Mouse (Mus musculus): ENCODE measurements around the gene Clmp. TPM values are rescaled to one million over a fixed set of nuclear protein-coding genes. Genes with fewer than 3 reads are reported as not detected.

Gene Clmp
- polyA plus RNA-seq, 1 experiment from 2014 or later = 43.9 TPM

GRCm38 (mm10) chr9:40717875-40718185, 32.1 kb downstream of the Clmp start:
- no peak for ATAC-seq (replicated peaks; ENCODE audit: low FRiP score, low TSS enrichment, low read depth)
- Histone ChIP-seq H3K9me3 (ENCODE audit: control insufficient read depth, low read length) (no peaks in the 10 kb centered on the region), H3K27me3 (replicated peaks; ENCODE audit: control insufficient read depth, insufficient read depth, low read length) (no peaks in the 10 kb centered on the region), H3K4me1 (replicated peaks; ENCODE audit: control insufficient read depth, insufficient read depth, low read length) (no peaks in the 10 kb centered on the region; the same call in none of the 2 replicates), H3K9ac (ENCODE audit: low read length) (no peak overlapping the region), H3K4me2 (ENCODE audit: low read length) (peak overlapping the region; percentile 2; the same call in 1 of the 2 replicates), H3K4me3 (ENCODE audit: low read depth, low read length) (no peak overlapping the region), H3K27ac (ENCODE audit: low read depth) (0 out of 2 replicates have a peak overlapping the region, but pooled peaks have one; percentile 2), H3K36me3 (ENCODE audit: control insufficient read depth, insufficient read depth, low read length) (no peaks in the 10 kb centered on the region)
- DNase-seq (ENCODE audit: low spot score) = no peak
- 12% methylated on average over 7 of the region's 7 CpGs for WGBS

DNA sequence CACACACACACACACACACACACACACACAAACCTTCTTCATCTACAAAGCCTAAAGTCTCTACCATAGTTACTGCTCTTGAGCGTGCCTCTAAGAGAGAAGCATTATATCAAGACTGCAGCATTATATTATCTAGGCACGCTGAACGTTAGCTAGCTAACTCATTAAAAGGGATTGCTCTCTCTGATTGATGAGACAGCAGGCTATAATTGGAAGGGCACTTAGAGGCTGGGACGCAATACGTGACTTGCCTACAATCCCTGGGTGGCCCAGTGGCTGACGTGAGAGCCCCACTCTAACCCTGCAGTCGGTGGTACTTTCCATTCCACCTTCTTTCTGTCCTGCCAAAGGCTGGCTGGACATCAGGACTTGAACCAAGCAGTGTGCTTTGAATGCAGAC, 35.1 kb downstream of the Clmp start:
- Histone ChIP-seq H3K36me3 (ENCODE audit: control insufficient read depth, insufficient read depth, low read length) (no peaks in the 10 kb centered on the region), H3K27ac (ENCODE audit: low read depth) (no peak overlapping the region), H3K9ac (ENCODE audit: low read length) (no peak overlapping the region), H3K9me3 (ENCODE audit: control insufficient read depth, low read length) (no peaks in the 10 kb centered on the region), H3K4me3 (ENCODE audit: low read depth, low read length) (no peak overlapping the region), H3K4me1 (replicated peaks; ENCODE audit: control insufficient read depth, insufficient read depth, low read length) (peaks cover 5% of the 10 kb centered on the region), H3K4me2 (ENCODE audit: low read length) (no peak overlapping the region), H3K27me3 (replicated peaks; ENCODE audit: control insufficient read depth, insufficient read depth, low read length) (no peaks in the 10 kb centered on the region)
- no peak for DNase-seq (ENCODE audit: low spot score)
- no peak for ATAC-seq (replicated peaks; ENCODE audit: low FRiP score, low TSS enrichment, low read depth)
- WGBS = 44% methylated on average over 7 of the region's 7 CpGs

- WGBS = 63% methylated on average over 2 of the region's 2 CpGs
- H3K36me3 ChIP-seq (ENCODE audit: control insufficient read depth, insufficient read depth, low read length) = no peaks in the 10 kb centered on the region
- H3K4me2 ChIP-seq (ENCODE audit: low read length) = no peak overlapping the region
- H3K9ac ChIP-seq (ENCODE audit: low read length) = no peak overlapping the region
- no peak overlapping the region for H3K27ac ChIP-seq (ENCODE audit: low read depth)
- no peaks in the 10 kb centered on the region for H3K27me3 ChIP-seq (replicated peaks; ENCODE audit: control insufficient read depth, insufficient read depth, low read length)
- no peaks in the 10 kb centered on the region for H3K9me3 ChIP-seq (ENCODE audit: control insufficient read depth, low read length)
- no peak overlapping the region for H3K4me3 ChIP-seq (ENCODE audit: low read depth, low read length)
- DNase-seq (ENCODE audit: low spot score) (no peak), ATAC-seq (replicated peaks; ENCODE audit: low FRiP score, low TSS enrichment, low read depth) (no peak)
- H3K4me1 ChIP-seq (replicated peaks; ENCODE audit: control insufficient read depth, insufficient read depth, low read length) = peaks cover 5% of the 10 kb centered on the region; the same call in 1 of the 2 replicates
These were observed 37.6 kb downstream of the Clmp start for GRCm38 (mm10) chr9:40723311-40723772.

DNA sequence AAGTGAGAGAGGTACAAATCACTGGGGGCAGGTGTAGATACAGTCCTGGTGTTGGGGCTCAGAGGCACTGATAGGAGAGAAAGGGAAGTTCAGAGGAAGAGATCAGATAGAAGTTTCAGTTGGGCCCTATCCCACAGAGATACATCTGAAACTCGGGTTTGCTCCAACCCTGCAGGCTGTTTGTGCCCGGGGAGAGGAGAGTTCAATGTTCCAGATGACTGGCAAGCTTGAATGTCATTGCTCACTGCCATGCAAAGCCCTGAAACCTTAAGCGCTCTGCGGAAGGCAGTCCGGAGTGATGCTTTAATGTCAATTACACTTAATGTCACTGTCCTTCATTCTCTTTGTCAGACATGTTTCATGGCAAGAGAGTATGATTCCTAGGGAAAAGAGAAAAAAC, 39.2 kb downstream of the Clmp start:
- Histone ChIP-seq H3K27ac (ENCODE audit: low read depth) (no peak overlapping the region), H3K9ac (ENCODE audit: low read length) (no peak overlapping the region), H3K4me3 (ENCODE audit: low read depth, low read length) (no peak overlapping the region), H3K4me2 (ENCODE audit: low read length) (no peak overlapping the region), H3K36me3 (ENCODE audit: control insufficient read depth, insufficient read depth, low read length) (no peaks in the 10 kb centered on the region), H3K27me3 (replicated peaks; ENCODE audit: control insufficient read depth, insufficient read depth, low read length) (no peaks in the 10 kb centered on the region), H3K4me1 (replicated peaks; ENCODE audit: control insufficient read depth, insufficient read depth, low read length) (0 out of 2 replicates have a peak, but pooled peaks cover 5% of the 10 kb centered on the region), H3K9me3 (ENCODE audit: control insufficient read depth, low read length) (no peaks in the 10 kb centered on the region)
- WGBS = 82% methylated on average over 5 of the region's 5 CpGs
- no peak for DNase-seq (ENCODE audit: low spot score)
- ATAC-seq (replicated peaks; ENCODE audit: low FRiP score, low TSS enrichment, low read depth) = no peak

GRCm38 (mm10) chr9:40727140-40727823, 41.5 kb downstream of the Clmp start:
- Histone ChIP-seq H3K9me3 (ENCODE audit: control insufficient read depth, low read length) (no peaks in the 10 kb centered on the region), H3K27me3 (replicated peaks; ENCODE audit: control insufficient read depth, insufficient read depth, low read length) (no peaks in the 10 kb centered on the region), H3K4me2 (ENCODE audit: low read length) (no peak overlapping the region), H3K4me3 (ENCODE audit: low read depth, low read length) (no peak overlapping the region), H3K36me3 (ENCODE audit: control insufficient read depth, insufficient read depth, low read length) (no peaks in the 10 kb centered on the region), H3K27ac (ENCODE audit: low read depth) (no peak overlapping the region), H3K9ac (ENCODE audit: low read length) (no peak overlapping the region), H3K4me1 (replicated peaks; ENCODE audit: control insufficient read depth, insufficient read depth, low read length) (peaks cover 18% of the 10 kb centered on the region)
- ATAC-seq (replicated peaks; ENCODE audit: low FRiP score, low TSS enrichment, low read depth) = no peak
- 80% methylated on average over 4 of the region's 4 CpGs for WGBS
- DNase-seq (ENCODE audit: low spot score) = no peak

DNA sequence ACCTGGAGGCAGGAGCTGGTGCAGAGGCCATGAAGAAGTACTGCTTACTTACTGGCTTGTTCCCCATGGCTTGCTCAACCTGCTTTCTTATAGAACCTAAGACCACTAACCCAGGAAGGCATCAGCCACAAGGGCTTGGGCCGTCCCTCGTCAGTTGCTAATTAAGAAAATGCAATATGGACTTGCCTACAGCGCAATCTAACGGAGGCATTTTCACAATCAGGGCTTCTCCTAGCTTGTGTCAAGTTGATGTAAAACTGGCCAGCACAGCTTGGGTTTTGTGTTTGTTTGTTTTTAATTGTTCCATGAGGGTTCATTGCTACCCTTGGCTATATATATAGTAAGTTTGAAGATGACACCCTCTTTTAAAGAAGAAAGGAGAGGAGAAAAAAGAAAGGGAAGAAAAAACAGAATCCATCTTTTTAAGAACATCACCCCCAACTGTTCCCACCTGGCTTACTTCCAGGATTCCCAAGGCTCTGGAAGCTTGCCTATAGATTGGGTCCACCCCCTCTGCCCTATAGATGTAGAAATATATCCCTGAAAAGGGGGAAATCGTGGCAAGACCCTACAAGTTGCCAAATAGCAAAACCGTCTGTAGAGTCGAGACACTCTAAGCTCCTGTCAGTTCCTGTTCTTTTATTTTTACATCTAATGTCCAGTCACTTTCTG, 42.2 kb downstream of the Clmp start:
- peaks cover 19% of the 10 kb centered on the region for H3K4me1 ChIP-seq (replicated peaks; ENCODE audit: control insufficient read depth, insufficient read depth, low read length)
- H3K27ac ChIP-seq (ENCODE audit: low read depth) = no peak overlapping the region
- no peak overlapping the region for H3K4me2 ChIP-seq (ENCODE audit: low read length)
- H3K36me3 ChIP-seq (ENCODE audit: control insufficient read depth, insufficient read depth, low read length) = no peaks in the 10 kb centered on the region
- H3K9me3 ChIP-seq (ENCODE audit: control insufficient read depth, low read length) = no peaks in the 10 kb centered on the region
- H3K4me3 ChIP-seq (ENCODE audit: low read depth, low read length) = no peak overlapping the region
- DNase-seq (ENCODE audit: low spot score) = no peak
- no peak for ATAC-seq (replicated peaks; ENCODE audit: low FRiP score, low TSS enrichment, low read depth)
- 81% methylated on average over 7 of the region's 7 CpGs for WGBS
- H3K27me3 ChIP-seq (replicated peaks; ENCODE audit: control insufficient read depth, insufficient read depth, low read length) = no peaks in the 10 kb centered on the region
- no peak overlapping the region for H3K9ac ChIP-seq (ENCODE audit: low read length)

DNA sequence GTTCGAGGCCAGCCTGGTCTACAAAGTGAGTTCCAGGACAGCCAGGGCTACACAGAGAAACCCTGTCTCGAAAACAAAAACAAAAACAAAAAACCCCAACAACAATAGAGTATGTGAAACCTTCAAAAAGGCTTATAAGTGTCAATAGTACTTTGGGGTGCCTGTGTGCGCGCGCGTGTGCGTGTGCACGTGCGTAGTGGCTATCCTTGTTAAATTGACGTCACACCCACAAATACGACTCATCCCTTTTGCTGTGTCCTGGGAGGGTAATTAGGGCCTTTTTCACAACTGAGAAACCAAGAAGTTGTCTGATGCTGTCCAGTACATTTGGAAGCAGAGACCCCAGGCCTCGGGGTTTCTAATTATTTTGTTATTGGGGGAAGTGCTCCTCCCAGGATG, 44.5 kb downstream of the Clmp start:
- DNase-seq (ENCODE audit: low spot score) (no peak), ATAC-seq (replicated peaks; ENCODE audit: low FRiP score, low TSS enrichment, low read depth) (peak; percentile 13; the same call in 1 of the 2 replicates)
- Histone ChIP-seq H3K9ac (ENCODE audit: low read length) (peak overlapping the region; percentile 49; the same call in 1 of the 2 replicates), H3K9me3 (ENCODE audit: control insufficient read depth, low read length) (no peaks in the 10 kb centered on the region), H3K4me3 (ENCODE audit: low read depth, low read length) (peak overlapping the region; percentile 35), H3K4me1 (replicated peaks; ENCODE audit: control insufficient read depth, insufficient read depth, low read length) (peaks cover 14% of the 10 kb centered on the region), H3K27ac (ENCODE audit: low read depth) (peak overlapping the region; percentile 96), H3K27me3 (replicated peaks; ENCODE audit: control insufficient read depth, insufficient read depth, low read length) (no peaks in the 10 kb centered on the region), H3K4me2 (ENCODE audit: low read length) (peak overlapping the region; percentile 72), H3K36me3 (ENCODE audit: control insufficient read depth, insufficient read depth, low read length) (no peaks in the 10 kb centered on the region)
- 52% methylated on average over 12 of the region's 12 CpGs for WGBS

DNA sequence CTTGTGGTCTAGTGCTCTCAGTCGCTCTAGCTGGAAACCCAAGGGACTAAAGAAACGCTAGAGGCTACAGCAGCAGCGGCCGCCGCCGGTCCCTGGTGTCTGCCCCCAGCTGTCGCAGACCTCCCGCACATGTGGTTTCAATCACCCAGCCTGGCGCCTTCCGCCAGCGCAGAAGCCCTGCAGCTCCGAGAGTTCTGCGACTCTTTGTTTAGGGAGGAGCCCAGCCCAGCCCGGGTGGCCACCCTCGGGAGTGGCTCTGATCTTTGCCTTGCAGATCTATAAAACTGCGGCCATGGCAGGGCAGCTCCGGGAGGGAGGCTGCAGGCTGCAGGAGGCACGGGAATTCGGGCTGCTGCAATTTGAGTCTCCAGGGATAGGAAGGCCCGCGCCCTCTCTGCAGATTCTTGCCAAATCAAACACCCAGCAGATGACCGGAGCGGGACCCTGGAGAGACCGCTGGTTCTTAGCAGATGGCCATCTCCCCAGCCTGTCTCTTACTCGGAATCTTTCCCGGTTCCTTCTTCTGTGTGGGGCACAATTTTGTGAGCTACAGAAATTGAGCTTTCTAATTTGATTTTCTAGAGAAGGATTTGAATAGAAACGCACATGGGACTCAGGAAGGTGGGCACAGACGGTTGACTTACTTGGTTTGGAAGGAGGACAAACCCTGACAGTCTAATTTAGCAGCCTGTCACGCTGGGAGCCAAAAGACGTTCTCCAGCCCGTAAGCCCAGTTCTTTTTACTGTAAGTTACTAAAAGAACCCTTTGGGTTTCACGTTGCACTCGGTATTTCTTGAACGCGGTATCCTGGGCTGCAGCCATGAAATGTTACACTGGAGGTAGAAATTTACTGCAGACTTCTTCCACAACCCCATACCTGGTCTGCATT, 45.2 kb downstream of the Clmp start:
- ATAC-seq (replicated peaks; ENCODE audit: low FRiP score, low TSS enrichment, low read depth) = peak; percentile 90
- 2% methylated on average over 35 of the region's 35 CpGs for WGBS
- no peaks in the 10 kb centered on the region for H3K36me3 ChIP-seq (ENCODE audit: control insufficient read depth, insufficient read depth, low read length)

More for the DNA sequence above, 45.2 kb downstream of the Clmp start:
- Histone ChIP-seq H3K27ac (ENCODE audit: low read depth) (peak overlapping the region; percentile 96), H3K9ac (ENCODE audit: low read length) (peak overlapping the region; percentile 49), H3K9me3 (ENCODE audit: control insufficient read depth, low read length) (no peaks in the 10 kb centered on the region), H3K4me3 (ENCODE audit: low read depth, low read length) (peak overlapping the region; percentile 35), H3K27me3 (replicated peaks; ENCODE audit: control insufficient read depth, insufficient read depth, low read length) (no peaks in the 10 kb centered on the region), H3K4me1 (replicated peaks; ENCODE audit: control insufficient read depth, insufficient read depth, low read length) (peaks cover 14% of the 10 kb centered on the region), H3K4me2 (ENCODE audit: low read length) (peak overlapping the region; percentile 72)
- peak; percentile 86 for DNase-seq (ENCODE audit: low spot score)
